Mouse (Mus musculus): ENCODE measurements at regions not wholly inside any gene's neighbourhood (a gene's known extent, or its start where the extent isn't known, plus 50 kb on each side); places are given as distances from the start of the nearest gene placed in this dataset.
A peak's percentile ranks its signal among the peaks of the same experiment; 100 is the strongest.
"Not testable (repeated sequence)": the region's sequence is repeated elsewhere in the genome, so short reads cannot be mapped to it uniquely, and the experiment has no call there.

DNA sequence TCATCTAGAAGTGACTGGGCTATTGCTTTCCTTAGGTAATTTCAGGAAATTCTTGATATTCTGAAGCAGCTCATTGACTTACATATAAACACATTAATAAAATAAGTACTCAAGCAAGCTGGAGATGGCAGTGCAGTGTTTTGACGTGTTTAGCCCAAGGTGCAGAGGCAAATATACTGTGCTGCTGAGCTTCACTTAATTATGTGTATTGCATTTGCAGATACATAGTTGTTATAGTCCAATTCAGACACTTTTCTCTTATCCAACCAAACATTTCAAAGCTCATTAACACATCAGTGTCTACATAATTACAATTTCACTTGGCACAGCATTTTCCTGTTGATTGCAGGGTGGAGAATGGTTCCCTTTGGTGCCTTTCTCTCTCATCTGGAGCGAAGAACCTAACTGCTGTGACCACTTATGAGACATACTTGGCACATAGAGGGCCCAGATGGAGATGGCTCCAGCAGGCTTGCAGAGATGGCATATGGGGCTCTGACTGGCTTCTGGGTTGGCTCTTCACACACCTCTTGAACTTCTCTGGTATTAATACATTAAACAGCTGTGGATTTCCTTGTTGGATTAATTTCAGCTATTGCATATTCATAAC is 803.9 kb upstream of the Gm10800 start:
- DNase-seq (ENCODE audit: low spot score in 2 of 2), result no peak

DNA sequence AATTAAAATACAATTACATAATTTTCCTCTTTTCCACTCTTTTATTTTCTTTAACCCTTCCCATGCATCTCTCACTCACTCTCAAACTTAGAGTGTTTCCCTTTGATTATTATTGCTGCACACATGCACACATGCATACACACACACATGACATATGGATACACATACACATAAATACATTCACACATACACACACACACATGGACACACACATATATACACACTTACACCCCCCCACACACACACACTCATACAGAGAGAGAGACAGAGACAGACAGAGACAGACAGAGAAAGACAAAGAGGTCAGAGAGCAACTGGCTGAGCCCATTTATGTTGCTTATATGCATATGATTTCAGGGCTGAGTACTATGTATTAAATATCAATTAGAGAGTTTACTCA is 764.2 kb upstream of the Gm10800 start:
- DNase-seq (ENCODE audit: low spot score in 2 of 2), result no peak

DNA sequence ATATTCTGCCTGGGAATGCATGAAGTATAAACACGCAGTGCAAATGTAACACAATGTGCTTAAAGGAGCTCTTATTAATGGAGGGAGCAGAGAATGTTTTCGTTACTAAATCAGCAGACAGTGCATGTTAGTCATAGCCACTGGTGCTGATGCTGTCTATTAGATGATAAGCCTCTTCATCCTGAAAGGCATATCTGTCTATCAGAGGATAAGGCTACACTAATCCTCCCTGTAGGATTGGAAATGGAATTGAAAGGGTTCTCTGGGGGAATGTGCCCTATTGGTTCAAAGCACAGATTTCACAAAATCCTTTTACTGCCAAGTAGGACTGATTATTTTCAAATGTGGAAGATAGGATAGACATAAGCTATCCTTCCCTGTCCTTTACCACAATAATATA is 763.4 kb upstream of the Gm10800 start:
- no peak for DNase-seq (ENCODE audit: low spot score in 2 of 2)

DNA sequence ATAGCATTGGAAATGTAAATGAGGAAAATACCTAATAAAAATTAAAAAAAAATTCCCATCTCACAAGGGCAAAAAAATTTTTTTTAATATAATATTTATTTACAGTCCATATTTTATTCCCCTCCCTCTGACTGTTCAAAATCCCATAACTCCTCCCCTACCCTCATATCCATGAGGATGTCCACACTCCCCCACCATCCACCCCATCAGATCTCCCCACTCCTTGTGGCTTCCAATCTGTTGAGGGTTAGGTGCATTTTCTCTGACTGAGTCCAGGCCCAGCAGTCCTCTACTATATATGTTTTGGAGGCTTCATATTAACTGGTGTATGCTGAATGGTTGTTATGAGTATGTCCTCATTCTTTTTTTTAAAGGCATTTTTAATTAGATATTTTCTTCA is 754.5 kb upstream of the Gm10800 start:
- DNase-seq (ENCODE audit: low spot score in 2 of 2), result no peak

DNA sequence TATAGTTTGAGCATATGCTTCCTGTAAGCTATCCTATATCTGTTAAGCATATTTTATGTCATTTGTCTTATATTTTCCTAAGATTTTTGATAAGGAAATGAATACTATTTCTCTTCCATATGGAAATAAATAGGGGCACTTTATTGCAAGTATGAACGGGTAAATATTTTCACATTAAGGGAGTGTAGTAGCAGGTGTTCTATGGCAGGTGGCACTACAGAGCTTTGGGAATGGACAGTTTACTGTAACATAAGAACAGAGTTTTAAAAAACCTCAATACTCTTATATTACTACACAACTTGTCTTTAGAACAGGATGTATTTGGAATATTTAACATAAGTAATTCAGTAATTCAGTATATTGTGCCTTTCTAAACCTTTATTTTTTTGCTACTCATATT is 742.4 kb upstream of the Gm10800 start:
- DNase-seq (ENCODE audit: low spot score in 2 of 2), result no peak

DNA sequence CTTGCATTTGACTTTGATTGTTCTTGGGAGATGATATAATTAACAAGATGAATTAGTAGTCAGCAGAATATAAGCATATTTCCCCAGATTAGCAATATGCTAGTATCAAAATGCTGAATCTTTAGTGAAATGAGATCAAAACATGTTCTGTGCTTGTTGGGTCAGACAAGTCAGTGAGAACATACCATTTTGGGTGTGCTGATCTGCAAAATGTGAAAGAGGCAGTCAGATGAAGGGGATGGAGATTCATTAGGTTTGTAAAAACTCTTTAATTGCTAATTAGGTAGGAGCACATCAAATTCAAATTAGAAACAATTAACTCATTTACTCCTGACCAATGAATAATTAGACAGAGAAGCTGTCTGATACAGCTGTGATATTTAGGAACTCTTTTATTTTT is 712.6 kb upstream of the Gm10800 start:
- DNase-seq (ENCODE audit: low spot score in 2 of 2), result no peak

DNA sequence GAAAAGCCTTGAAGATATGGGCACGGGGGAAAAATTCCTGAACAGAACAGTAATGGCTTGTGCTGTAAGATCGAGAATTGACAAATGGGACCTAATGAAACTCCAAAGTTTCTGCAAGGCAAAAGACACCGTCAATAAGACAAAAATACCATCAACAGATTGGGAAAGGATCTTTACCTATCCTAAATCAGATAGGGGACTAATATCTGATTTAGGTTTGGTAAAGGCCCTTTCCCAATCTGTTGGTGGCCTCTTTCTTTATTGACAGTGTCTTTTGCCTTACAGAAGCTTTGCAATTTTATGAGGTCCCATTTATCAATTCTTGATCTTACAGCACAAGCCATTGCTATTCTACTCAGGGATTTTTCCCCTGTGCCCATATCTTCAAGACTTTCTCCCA is 696.5 kb upstream of the Gm10800 start:
- DNase-seq (ENCODE audit: low spot score in 2 of 2), result not testable (repeated sequence)

DNA sequence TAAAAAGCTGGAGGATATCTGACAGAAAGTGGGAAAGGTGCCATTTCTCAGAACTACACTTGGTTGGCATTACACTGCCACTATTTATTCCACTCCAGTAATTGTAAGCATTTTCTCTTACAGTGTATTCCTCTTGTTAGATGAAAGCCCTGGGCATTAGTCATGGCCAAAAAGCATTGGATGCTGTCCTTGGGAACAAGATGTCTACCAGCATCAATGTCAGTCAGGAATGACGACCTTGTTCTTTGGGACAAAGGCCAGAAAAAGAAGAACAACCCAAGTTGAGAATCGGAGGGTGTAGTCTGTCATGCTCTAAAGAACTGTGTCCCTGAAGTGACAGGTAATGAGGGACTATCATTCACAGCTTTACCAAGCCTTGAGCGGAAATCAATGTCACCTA is 662.1 kb upstream of the Gm10800 start:
- peak in 1 of 2 experiments; percentile 5 for DNase-seq (ENCODE audit: low spot score in 2 of 2)
